Mouse (Mus musculus): Measurements from ENCODE around the gene Tbx6.

- TF ChIP-seq NRF1 (IDR thresholded peaks at IDR 0.05; ENCODE audit: insufficient read depth, low read depth, low read length, poor library complexity, severe bottlenecking) = no peak
- TF ChIP-seq ZMIZ1 (IDR thresholded peaks at IDR 0.05; ENCODE audit: low read depth, low read length) = peak; percentile 38; the same call in 1 of the 2 replicates
- TF ChIP-seq ELF1 (IDR thresholded peaks at IDR 0.05; ENCODE audit: low read depth, low read length) = no peak
- no peak for TF ChIP-seq MXI1 (IDR thresholded peaks at IDR 0.05; ENCODE audit: low read depth, low read length)
- TF ChIP-seq UBTF (IDR thresholded peaks at IDR 0.05; ENCODE audit: borderline replicate concordance, insufficient read depth, low read depth, low read length) = no peak
- TF ChIP-seq CTCF (IDR thresholded peaks at IDR 0.05 in 2 of 3, conservative IDR thresholded peaks at IDR 0.05 in 1 of 3; ENCODE audit: control insufficient read depth in 1 of 3, insufficient read depth in 1 of 3, low read depth in 2 of 3, low read length in 3 of 3, poor library complexity in 1 of 3, severe bottlenecking in 1 of 3) = no peak
- TF ChIP-seq POLR2AphosphoS5 (IDR thresholded peaks at IDR 0.05; ENCODE audit: borderline replicate concordance, low read depth, low read length) = no peak
- no peak for TF ChIP-seq ZC3H11A (IDR thresholded peaks at IDR 0.05; ENCODE audit: low read depth, low read length)
- TF ChIP-seq EP300 (IDR thresholded peaks at IDR 0.05; ENCODE audit: low read depth in 1 of 2, low read length in 2 of 2) = no peak
- TF ChIP-seq MAFK (IDR thresholded peaks at IDR 0.05; ENCODE audit: borderline replicate concordance, low read depth, low read length) = no peak
- peak in 1 of 2 experiments; percentile 17; a peak in 1 of 4 replicates for TF ChIP-seq POLR2A (IDR thresholded peaks at IDR 0.05; ENCODE audit: control insufficient read depth in 1 of 2, insufficient read depth in 1 of 2, low read depth in 1 of 2, low read length in 2 of 2, poor library complexity in 1 of 2)
- no peak for TF ChIP-seq GATA1 (IDR thresholded peaks at IDR 0.05; ENCODE audit: low read depth, low read length)
- no peak for TF ChIP-seq SMC3 (IDR thresholded peaks at IDR 0.05; ENCODE audit: low read depth, low read length)
Measured at GRCm38 (mm10) chr7:126793456-126794270, 12.4 kb downstream of the Tbx6 start.
